Mouse (Mus musculus): Measurements from ENCODE around the gene Sytl2. TPM values are rescaled to one million over a fixed set of nuclear protein-coding genes. Genes with fewer than 3 reads are reported as not detected.

Sytl2 gene
- polyA plus RNA-seq, 1 experiment, result 1.4 TPM

GRCm38 (mm10) chr7:90456845-90457468 lies 154.9 kb downstream of the Sytl2 start, which contains the start of gene Tmem126a:
Tmem126a (minus strand) TSS chr7:90457229.
- peak; percentile 24; the same call in 1 of the 2 replicates for TF ChIP-seq CTCF (IDR thresholded peaks at IDR 0.05; ENCODE audit: extremely low read depth, insufficient read depth, insufficient read length, insufficient replicate concordance)
- peak; percentile 76 for TF ChIP-seq POLR2A (IDR thresholded peaks at IDR 0.05; ENCODE audit: low read depth, low read length)
- Histone ChIP-seq H3K27me3 (ENCODE audit: control insufficient read depth, insufficient read depth, low read length) (no peaks in the 10 kb centered on the region), H3K4me1 (ENCODE audit: control insufficient read depth, insufficient read depth, insufficient read length) (peaks cover 4% of the 10 kb centered on the region; the same call in 1 of the 2 replicates), H3K36me3 (ENCODE audit: control insufficient read depth, insufficient read depth, low read length) (peaks cover 1% of the 10 kb centered on the region; the same call in 1 of the 2 replicates), H3K27ac (ENCODE audit: insufficient read depth, low read length) (peak within 1 kb of the TSS; percentile 75), H3K4me3 (ENCODE audit: extremely low read depth, insufficient read depth, insufficient read length) (peak within 1 kb of the TSS; percentile 84)
- under 1% methylated on average over 41 of the region's 41 CpGs for WGBS
- DNase-seq (ENCODE audit: low read depth in 1 of 2, low spot score in 2 of 2), result peak; percentile 50 to 73

DNA sequence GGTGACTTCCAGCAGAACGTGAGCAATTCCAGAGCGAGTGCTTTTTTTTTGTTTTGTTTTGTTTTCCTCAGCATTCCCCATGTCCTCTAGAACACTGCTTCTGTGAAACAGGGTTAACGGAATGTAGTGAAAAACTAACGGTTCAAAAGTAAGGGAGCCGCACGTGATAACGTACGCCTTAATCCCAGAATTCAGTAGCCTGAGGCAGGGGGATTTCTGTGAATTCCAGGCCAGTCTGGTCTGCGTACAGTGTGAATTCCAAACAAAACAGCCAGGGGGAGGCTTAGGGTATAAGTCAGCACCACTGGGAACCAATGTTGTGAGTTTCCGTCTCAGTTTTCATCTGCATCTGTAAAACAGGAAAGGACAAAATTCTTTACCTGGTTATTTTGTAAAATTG lies 155.5 kb downstream of the Sytl2 start:
- Histone ChIP-seq H3K27me3 (ENCODE audit: control insufficient read depth, insufficient read depth, low read length) (no peaks in the 10 kb centered on the region), H3K27ac (ENCODE audit: insufficient read depth, low read length) (peak overlapping the region; percentile 75), H3K4me1 (ENCODE audit: control insufficient read depth, insufficient read depth, insufficient read length) (peaks cover 4% of the 10 kb centered on the region; the same call in 1 of the 2 replicates), H3K4me3 (ENCODE audit: extremely low read depth, insufficient read depth, insufficient read length) (peak overlapping the region; percentile 84), H3K36me3 (ENCODE audit: control insufficient read depth, insufficient read depth, low read length) (peaks cover 1% of the 10 kb centered on the region; the same call in 1 of the 2 replicates)
- no peak for DNase-seq (ENCODE audit: low read depth in 1 of 2, low spot score in 2 of 2)
- WGBS, result 7% methylated on average over 10 of the region's 10 CpGs
- TF ChIP-seq CTCF (IDR thresholded peaks at IDR 0.05; ENCODE audit: extremely low read depth, insufficient read depth, insufficient read length, insufficient replicate concordance), result no peak
- TF ChIP-seq POLR2A (IDR thresholded peaks at IDR 0.05; ENCODE audit: low read depth, low read length), result no peak

Other genes with a start within 250 kb of the Sytl2 start
- 36.7 and 40.3 TPM in 2 replicates for gene Picalm, start 172.0 kb upstream of the Sytl2 start, polyA plus RNA-seq (2012; rRNA removed)
- gene Ccdc83, start 36.5 kb upstream of the Sytl2 start, polyA plus RNA-seq (2012; rRNA removed), result not detected in 2 replicates
- not detected in 2 replicates for gene Ccdc89, start 124.3 kb downstream of the Sytl2 start, polyA plus RNA-seq (2012; rRNA removed)
- 39.4 and 59.1 TPM in 2 replicates for gene Crebzf, start 140.5 kb downstream of the Sytl2 start, polyA plus RNA-seq (2012; rRNA removed)
- 4.2 and 5.2 TPM in 2 replicates for gene Tmem126a, start 155.0 kb downstream of the Sytl2 start, polyA plus RNA-seq (2012; rRNA removed)
- gene Tmem126b, start 173.7 kb downstream of the Sytl2 start, polyA plus RNA-seq (2012; rRNA removed), result 3.5 and 3.9 TPM in 2 replicates
- gene Dlg2, start 174.4 kb downstream of the Sytl2 start, polyA plus RNA-seq (2012; rRNA removed), result 1.7 and 2.1 TPM in 2 replicates